Mouse (Mus musculus): ENCODE measurements around the gene Eefsec. TPM values are rescaled to one million over a fixed set of nuclear protein-coding genes. Genes with fewer than 3 reads are reported as not detected.
A peak's percentile ranks its signal among the peaks of the same experiment; 100 is the strongest.

Eefsec gene
- total and polyA plus RNA-seq, 3 experiments: 27.5 to 378 (median 40.7) TPM

GRCm38 (mm10) chr6:88431202-88431601 lies 15.1 kb downstream of the Eefsec start:
- Histone ChIP-seq H3K9me3 (replicated peaks; ENCODE audit: insufficient read depth, low read length) (no peaks in the 10 kb centered on the region), H3K9ac (ENCODE audit: control insufficient read depth, low read depth, low read length, poor library complexity, severe bottlenecking) (no peak overlapping the region), H3K27me3 (ENCODE audit: control insufficient read depth in 1 of 2, insufficient read depth in 2 of 2, low read length in 2 of 2) (no peaks in the 10 kb centered on the region), H3K36me3 (ENCODE audit: control insufficient read depth in 1 of 2, insufficient read depth in 2 of 2, low read length in 2 of 2) (peaks cover 0 to 5% of the 10 kb centered on the region in 2 experiments; a peak in 2 of 4 replicates), H3K27ac (ENCODE audit: control insufficient read depth, low read depth, low read length) (no peak overlapping the region), H3K4me3 (ENCODE audit: control insufficient read depth in 1 of 2, insufficient read depth in 1 of 2, low read depth in 2 of 2, low read length in 2 of 2) (no peak overlapping the region), H3K4me1 (ENCODE audit: control insufficient read depth in 1 of 2, insufficient read depth in 2 of 2, low read length in 2 of 2) (peaks cover 0 to 3% of the 10 kb centered on the region in 2 experiments; a peak in 1 of 4 replicates), H3K79me2 (ENCODE audit: control insufficient read depth, insufficient read depth, low read length, poor library complexity) (no peaks in the 10 kb centered on the region)
- DNase-seq (ENCODE audit: low read depth, low spot score): peak; percentile 28
- no peak; the same call in 1 of the 2 replicates for TF ChIP-seq SIN3A (IDR thresholded peaks at IDR 0.05; ENCODE audit: low read length)
- no peak for TF ChIP-seq MAFK (IDR thresholded peaks at IDR 0.05; ENCODE audit: borderline replicate concordance, low read depth, low read length)
- peak; percentile 47 for TF ChIP-seq ZC3H11A (IDR thresholded peaks at IDR 0.05; ENCODE audit: low read depth, low read length)
- no peak for TF ChIP-seq ZKSCAN1 (IDR thresholded peaks at IDR 0.05; ENCODE audit: low read depth, low read length)
- TF ChIP-seq CTCF (IDR thresholded peaks at IDR 0.05 in 2 of 3, conservative IDR thresholded peaks at IDR 0.05 in 1 of 3; ENCODE audit: control insufficient read depth in 1 of 3, insufficient read depth in 1 of 3, low read depth in 2 of 3, low read length in 3 of 3, poor library complexity in 1 of 3, severe bottlenecking in 1 of 3): peak in 2 of 3 experiments; percentile 57 to 64; a peak in 4 of 6 replicates
- TF ChIP-seq EP300 (IDR thresholded peaks at IDR 0.05; ENCODE audit: low read depth in 1 of 2, low read length in 2 of 2): no peak
- no peak for TF ChIP-seq NRF1 (IDR thresholded peaks at IDR 0.05; ENCODE audit: insufficient read depth, low read depth, low read length, poor library complexity, severe bottlenecking)
- no peak for TF ChIP-seq MAX (IDR thresholded peaks at IDR 0.05; ENCODE audit: low read length)
- TF ChIP-seq POLR2A (IDR thresholded peaks at IDR 0.05; ENCODE audit: control insufficient read depth in 1 of 2, insufficient read depth in 1 of 2, low read depth in 1 of 2, low read length in 2 of 2, poor library complexity in 1 of 2): no peak
- no peak for TF ChIP-seq GATA1 (IDR thresholded peaks at IDR 0.05; ENCODE audit: low read depth, low read length)
- no peak for TF ChIP-seq MYB (IDR thresholded peaks at IDR 0.05; ENCODE audit: low read depth, low read length)
- no peak for TF ChIP-seq TBP (IDR thresholded peaks at IDR 0.05; ENCODE audit: low read depth, low read length)
- no peak for TF ChIP-seq ZNF384 (IDR thresholded peaks at IDR 0.05; ENCODE audit: low read depth, low read length)
- no peak for TF ChIP-seq POLR2AphosphoS5 (IDR thresholded peaks at IDR 0.05; ENCODE audit: borderline replicate concordance, low read depth, low read length)
- no peak for TF ChIP-seq POLR2AphosphoS2 (IDR thresholded peaks at IDR 0.05; ENCODE audit: low read length)
- no peak for TF ChIP-seq ETS1 (IDR thresholded peaks at IDR 0.05; ENCODE audit: low read depth, low read length)
- TF ChIP-seq ELF1 (IDR thresholded peaks at IDR 0.05; ENCODE audit: low read depth, low read length): no peak
- 0 out of 2 replicates have a peak, but pooled peaks have one; percentile 23 for TF ChIP-seq USF1 (IDR thresholded peaks at IDR 0.05; ENCODE audit: low read depth, low read length)
- peak; percentile 67 for TF ChIP-seq SMC3 (IDR thresholded peaks at IDR 0.05; ENCODE audit: low read depth, low read length)
- TF ChIP-seq ZMIZ1 (IDR thresholded peaks at IDR 0.05; ENCODE audit: low read depth, low read length): no peak
- TF ChIP-seq CHD2 (IDR thresholded peaks at IDR 0.05; ENCODE audit: low read length): no peak
- no peak for TF ChIP-seq NELFE (IDR thresholded peaks at IDR 0.05; ENCODE audit: low read depth, low read length)
- TF ChIP-seq GABPA (IDR thresholded peaks at IDR 0.05; ENCODE audit: low read depth, low read length): no peak
- no peak for TF ChIP-seq RCOR1 (IDR thresholded peaks at IDR 0.05; ENCODE audit: low read depth, low read length)
- TF ChIP-seq MEF2A (IDR thresholded peaks at IDR 0.05; ENCODE audit: extremely low read depth, insufficient replicate concordance, low read depth, low read length, poor library complexity, severe bottlenecking): no peak
- peak; percentile 62 for TF ChIP-seq RAD21 (IDR thresholded peaks at IDR 0.05; ENCODE audit: low read depth, low read length)
- no peak for TF ChIP-seq KAT2A (conservative IDR thresholded peaks at IDR 0.05; ENCODE audit: low read depth, low read length)
- no peak for TF ChIP-seq JUND (IDR thresholded peaks at IDR 0.05; ENCODE audit: low read depth, low read length)
